Comparison of ENCODE assay signal across 10 mouse cellular contexts in genomic region chr11:106302634-106303033, GRCm38 (mm10). TPM values are rescaled to one million over a fixed set of nuclear protein-coding genes. Genes with fewer than 3 reads are reported as not detected.
DNase-seq lines count a peak whose midpoint lies in the region; ATAC-seq lines count a peak whose summit lies in the region.
"Had no signal": no experiment of that assay in that cellular context is flagged by ENCODE, and none has a peak within 500 bp of the region (broad histone marks: within the 10 kb centered on the region; RNA-seq: fewer than 3 reads in every experiment).

No protein-coding gene starts in this region.

- H3K27me3 ChIP-seq in hindbrain, embryonic 11.5 days (ENCODE audit: control insufficient read depth, insufficient read depth, low read length): no peaks in the 10 kb centered on the region
- no peaks in the 10 kb centered on the region for H3K27me3 ChIP-seq in hindbrain, embryonic 16.5 days (replicated peaks; ENCODE audit: control insufficient read depth, insufficient read depth, low read length)
- no peaks in the 10 kb centered on the region for H3K27me3 ChIP-seq in kidney, embryonic 16.5 days (ENCODE audit: insufficient read depth, low read length)
- H3K27me3 ChIP-seq: heart, embryonic 13.5 days had no signal

- H3K9ac ChIP-seq in hindbrain, embryonic 11.5 days (ENCODE audit: low read depth, low read length): no peak overlapping the region
- no peak overlapping the region for H3K9ac ChIP-seq in hindbrain, embryonic 16.5 days (ENCODE audit: low read depth, low read length)
- H3K9ac ChIP-seq in kidney, embryonic 16.5 days (replicated peaks; ENCODE audit: low read length): no peak overlapping the region
- H3K9ac ChIP-seq: heart, embryonic 13.5 days had no signal

- no peak overlapping the region for H3K27ac ChIP-seq in hindbrain, embryonic 11.5 days (ENCODE audit: low read depth, low read length)
- H3K27ac ChIP-seq in hindbrain, embryonic 16.5 days (ENCODE audit: low read depth, low read length): no peak overlapping the region
- H3K27ac ChIP-seq in kidney, embryonic 16.5 days (ENCODE audit: low read length): no peak overlapping the region
- H3K27ac ChIP-seq: heart, embryonic 13.5 days had no signal

- 23% methylated on average over 2 of the region's 2 CpGs for WGBS in hindbrain, embryonic 11.5 days
- WGBS in hindbrain, embryonic 16.5 days: 30% methylated on average over 2 of the region's 2 CpGs
- 6% methylated on average over 2 of the region's 2 CpGs for WGBS in kidney, embryonic 16.5 days

- no peaks in the 10 kb centered on the region for H3K9me3 ChIP-seq in hindbrain, embryonic 11.5 days (ENCODE audit: control insufficient read depth, low read length)
- no peaks in the 10 kb centered on the region for H3K9me3 ChIP-seq in hindbrain, embryonic 16.5 days (ENCODE audit: control insufficient read depth, low read length)
- no peaks in the 10 kb centered on the region for H3K9me3 ChIP-seq in kidney, embryonic 16.5 days (ENCODE audit: low read length)
- H3K9me3 ChIP-seq: heart, embryonic 13.5 days had no signal

- H3K4me2 ChIP-seq in hindbrain, embryonic 11.5 days (replicated peaks; ENCODE audit: low read depth, low read length): no peak overlapping the region
- H3K4me2 ChIP-seq in hindbrain, embryonic 16.5 days (ENCODE audit: low read length): no peak overlapping the region
- no peak overlapping the region for H3K4me2 ChIP-seq in kidney, embryonic 16.5 days (replicated peaks; ENCODE audit: low read depth, low read length)
- H3K4me2 ChIP-seq: heart, embryonic 13.5 days had no signal

- peak; percentile 85 for DNase-seq in hindbrain, embryonic 11.5 days (ENCODE audit: low spot score)
- peak; percentile 78 for DNase-seq in CD4-positive helper T cell, adult 2 months (ENCODE audit: low read depth, low spot score)
- peak; percentile 67 for DNase-seq in WW6 (ENCODE audit: low read depth, low spot score)
- peak; percentile 64 for DNase-seq in embryo, embryonic 11 days
- peak; percentile 62 to 69 for DNase-seq in thymus, postnatal 36 days

- no peak for ATAC-seq in hindbrain, embryonic 11.5 days (ENCODE audit: low FRiP score)
- no peak for ATAC-seq in hindbrain, embryonic 16.5 days
- ATAC-seq in kidney, embryonic 16.5 days (ENCODE audit: low FRiP score, low TSS enrichment): peak; percentile 77
- peak; percentile 92 for ATAC-seq in megakaryocyte, adult 5-6 weeks (ENCODE audit: poor library complexity, severe bottlenecking)

- no peaks in the 10 kb centered on the region for H3K4me1 ChIP-seq in hindbrain, embryonic 11.5 days (replicated peaks; ENCODE audit: control insufficient read depth, insufficient read depth, low read length)
- H3K4me1 ChIP-seq in hindbrain, embryonic 16.5 days (ENCODE audit: control insufficient read depth, insufficient read depth, low read depth, low read length): no peaks in the 10 kb centered on the region
- peaks cover 9% of the 10 kb centered on the region for H3K4me1 ChIP-seq in kidney, embryonic 16.5 days (ENCODE audit: insufficient read depth, low read length)
- H3K4me1 ChIP-seq: heart, embryonic 13.5 days had no signal

- no peaks in the 10 kb centered on the region for H3K36me3 ChIP-seq in hindbrain, embryonic 11.5 days (ENCODE audit: control insufficient read depth, insufficient read depth, low read length)
- no peaks in the 10 kb centered on the region for H3K36me3 ChIP-seq in hindbrain, embryonic 16.5 days (ENCODE audit: control insufficient read depth, insufficient read depth, low read length)
- H3K36me3 ChIP-seq in kidney, embryonic 16.5 days (ENCODE audit: insufficient read depth, low read length): no peaks in the 10 kb centered on the region
- H3K36me3 ChIP-seq: heart, embryonic 13.5 days had no signal

- no peak overlapping the region for H3K4me3 ChIP-seq in hindbrain, embryonic 11.5 days (ENCODE audit: low read depth, low read length)
- H3K4me3 ChIP-seq in hindbrain, embryonic 16.5 days (ENCODE audit: low read length): no peak overlapping the region
- no peak overlapping the region for H3K4me3 ChIP-seq in kidney, embryonic 16.5 days (ENCODE audit: low read length)
- H3K4me3 ChIP-seq: heart, embryonic 13.5 days had no signal

RNA-seq across cellular contexts. Expression of gene Gh, which starts 1.0 kb away (rescaled TPM):
- not detected in 2 replicates for polyA plus RNA-seq in hindbrain, embryonic 11.5 days (2014; fragmentation: Nextera tagmentation; extraction: Ambion mirVana)
- 0.61 TPM in 1 of 2 replicates, not detected in the other for polyA plus RNA-seq in hindbrain, embryonic 16.5 days (2015; fragmentation: Nextera tagmentation; extraction: Ambion mirVana)
- not detected in 2 replicates for polyA plus RNA-seq in kidney, embryonic 16.5 days (2015; fragmentation: Nextera tagmentation; extraction: Ambion mirVana)
- not detected in 2 replicates for total RNA-seq in megakaryocyte, adult 5-6 weeks (2015)
- not detected in 2 replicates for total RNA-seq in megakaryocyte, adult 5-6 weeks (2017)
- polyA plus RNA-seq: heart, embryonic 13.5 days; stomach, embryonic 16.5 days had no signal

RNA-seq across cellular contexts. Expression of gene Cd79b, which starts 11.9 kb away (rescaled TPM):
- 0.91 and 1.9 TPM in 2 replicates for polyA plus RNA-seq in hindbrain, embryonic 11.5 days (2014; fragmentation: Nextera tagmentation; extraction: Ambion mirVana)
- 0.85 and 1.5 TPM in 2 replicates for polyA plus RNA-seq in hindbrain, embryonic 16.5 days (2015; fragmentation: Nextera tagmentation; extraction: Ambion mirVana)
- polyA plus RNA-seq in kidney, embryonic 16.5 days (2015; fragmentation: Nextera tagmentation; extraction: Ambion mirVana): 6.9 and 7.2 TPM in 2 replicates
- 29.3 and 35.4 TPM in 2 replicates for total RNA-seq in megakaryocyte, adult 5-6 weeks (2015)
- 12.6 and 15.4 TPM in 2 replicates for total RNA-seq in megakaryocyte, adult 5-6 weeks (2017)

RNA-seq across cellular contexts. Expression of gene Tcam1, which starts 26.2 kb away (rescaled TPM):
- 0.08 and 0.35 TPM in 2 replicates for polyA plus RNA-seq in hindbrain, embryonic 11.5 days (2014; fragmentation: Nextera tagmentation; extraction: Ambion mirVana)
- polyA plus RNA-seq in hindbrain, embryonic 16.5 days (2015; fragmentation: Nextera tagmentation; extraction: Ambion mirVana): 0.06 and 0.14 TPM in 2 replicates
- polyA plus RNA-seq in kidney, embryonic 16.5 days (2015; fragmentation: Nextera tagmentation; extraction: Ambion mirVana): 0.81 and 1.0 TPM in 2 replicates
- total RNA-seq in megakaryocyte, adult 5-6 weeks (2015): 0.09 and 0.14 TPM in 2 replicates
- 0.04 and 0.08 TPM in 2 replicates for total RNA-seq in megakaryocyte, adult 5-6 weeks (2017)

RNA-seq across cellular contexts. Expression of gene Smarcd2, which starts 29.9 kb away (rescaled TPM):
- polyA plus RNA-seq in hindbrain, embryonic 11.5 days (2014; fragmentation: Nextera tagmentation; extraction: Ambion mirVana): 31.6 and 33.2 TPM in 2 replicates
- 9.6 and 11.2 TPM in 2 replicates for polyA plus RNA-seq in hindbrain, embryonic 16.5 days (2015; fragmentation: Nextera tagmentation; extraction: Ambion mirVana)
- 55.0 and 59.0 TPM in 2 replicates for polyA plus RNA-seq in kidney, embryonic 16.5 days (2015; fragmentation: Nextera tagmentation; extraction: Ambion mirVana)
- total RNA-seq in megakaryocyte, adult 5-6 weeks (2015): 56.0 and 66.2 TPM in 2 replicates
- 253 and 270 TPM in 2 replicates for total RNA-seq in megakaryocyte, adult 5-6 weeks (2017)

RNA-seq across cellular contexts. Expression of gene Psmc5, which starts 46.7 kb away (rescaled TPM):
- polyA plus RNA-seq in hindbrain, embryonic 11.5 days (2014; fragmentation: Nextera tagmentation; extraction: Ambion mirVana): 381 and 414 TPM in 2 replicates
- polyA plus RNA-seq in hindbrain, embryonic 16.5 days (2015; fragmentation: Nextera tagmentation; extraction: Ambion mirVana): 303 and 330 TPM in 2 replicates
- polyA plus RNA-seq in kidney, embryonic 16.5 days (2015; fragmentation: Nextera tagmentation; extraction: Ambion mirVana): 312 and 314 TPM in 2 replicates
- total RNA-seq in megakaryocyte, adult 5-6 weeks (2015): 34.4 and 41.0 TPM in 2 replicates
- total RNA-seq in megakaryocyte, adult 5-6 weeks (2017): 52.7 and 63.9 TPM in 2 replicates

Comparison
In these comparisons a context has a peak if more than half of its experiments do, and no peak if none do; other contexts are left out.
1. ATAC-seq: peak in kidney, embryonic 16.5 days (single experiment) and megakaryocyte, adult 5-6 weeks (single experiment); none in hindbrain, embryonic 11.5 days (single experiment) and hindbrain, embryonic 16.5 days (single experiment).
2. Peak in every context shown above with its lines, with median percentiles within 50 percentile points of each other: DNase-seq.